Mouse (Mus musculus) adrenal gland, adult 10 weeks (tissue): ENCODE results near the gene Acsl3. TPM values are rescaled to one million over a fixed set of nuclear protein-coding genes. Genes with fewer than 3 reads are reported as not detected.

Experiments
- polyA plus RNA-seq: library from polyadenylated mRNA; stranded (reverse); fragments of 350-450 nt; fragmentation: Illumina TruSeq; extraction: RNeasy Lipid Tissue Mini Kit (QIAGEN cat#74804); gene quantifications from one replicate; pipeline ENCODE4 v1.2.3, GENCODE M21; 2014; ENCODE audit warnings: low read depth, low replicate concordance

The Acsl3 gene
- polyA plus RNA-seq, result 193 TPM

GRCm38 (mm10) chr1:78657671-78658440 is at the start of gene Acsl3, which contains the start of gene Utp14b:
Acsl3 (plus strand) TSS chr1:78657825.
Utp14b (plus strand) TSS chr1:78658038.

Other genes with a start within 250 kb of the Acsl3 start
- 293 TPM for gene Farsb, start 168.9 kb upstream of the Acsl3 start, polyA plus RNA-seq
- 3.3 TPM for gene Mogat1, start 146.8 kb upstream of the Acsl3 start, polyA plus RNA-seq
- 0.29 TPM for gene BC035947, start 145.7 kb upstream of the Acsl3 start, polyA plus RNA-seq
- 3.8 TPM for gene Utp14b, start 213 bp downstream of the Acsl3 start, polyA plus RNA-seq
- gene Kcne4, start 158.9 kb downstream of the Acsl3 start, polyA plus RNA-seq, result 5.1 TPM